Mouse (Mus musculus) thymus, adult 2 months (tissue): ENCODE results near the gene Myo18a. TPM values are rescaled to one million over a fixed set of nuclear protein-coding genes. Genes with fewer than 3 reads are reported as not detected.

Source experiments
- DNase-seq: peaks from one replicate; pipeline ENCODE4 v3.0.0; 2021
- H3K27ac ChIP-seq: fragments of 200-500 bp; 2 replicates; pipeline ENCODE4 v1.5.1; 2012; ENCODE audit warnings: low read length, control low read depth; ENCODE audit not compliant: control insufficient read depth, insufficient read depth
- H3K27me3 ChIP-seq: fragments of 200-500 bp; 2 replicates; pipeline ENCODE4 v1.6.1; 2012; ENCODE audit warnings: mild to moderate bottlenecking, low read length, moderate library complexity, mixed read lengths; ENCODE audit not compliant: control insufficient read depth, insufficient read depth
- H3K36me3 ChIP-seq: fragments of 200-500 bp; 2 replicates; pipeline ENCODE4 v1.6.1; 2012; ENCODE audit warnings: mild to moderate bottlenecking, low read length, moderate library complexity; ENCODE audit not compliant: control insufficient read depth, insufficient read depth
- H3K4me1 ChIP-seq: fragments of 200-500 bp; replicated peaks from 2 replicates; pipeline ENCODE4 v1.6.1; 2012; ENCODE audit warnings: low read length; ENCODE audit not compliant: control insufficient read depth, insufficient read depth
- H3K4me3 ChIP-seq: fragments of 200-500 bp; 2 replicates; pipeline ENCODE4 v1.5.1; 2012; ENCODE audit warnings: mild to moderate bottlenecking, low read length, control low read depth, moderate library complexity; ENCODE audit not compliant: control insufficient read depth, insufficient read depth
- CTCF ChIP-seq: fragments of 200-500 bp; IDR thresholded peaks from 2 replicates; pipeline ENCODE4 v1.5.1; 2012; ENCODE audit warnings: mild to moderate bottlenecking, control low read depth, low read length, moderate library complexity, borderline replicate concordance; ENCODE audit not compliant: control insufficient read depth, poor library complexity, insufficient read depth; ENCODE audit errors: extremely low read depth
- POLR2A ChIP-seq: fragments of 200-500 bp; IDR thresholded peaks from 2 replicates; pipeline ENCODE4 v1.6.1; 2012; ENCODE audit warnings: mild to moderate bottlenecking, low read length, control low read depth, moderate library complexity; ENCODE audit not compliant: control insufficient read depth, poor library complexity, insufficient read depth; ENCODE audit errors: extremely low read depth
- WGBS: fragments of 180-500 bp; shearing (Covaris S2); methylation state at CpG from one replicate; pipeline ENCODE4 v1.1.7; 2018; 5-methylcytosine and 5-hydroxymethylcytosine counted together
- polyA plus RNA-seq: library from polyadenylated mRNA; depleted of rRNA; stranded (reverse); fragments of >200 nt; gene quantifications from 2 replicates; pipeline ENCODE4 v1.2.3, GENCODE M21; 2012

Myo18a gene
- polyA plus RNA-seq, 1 experiment: 105 TPM

DNA sequence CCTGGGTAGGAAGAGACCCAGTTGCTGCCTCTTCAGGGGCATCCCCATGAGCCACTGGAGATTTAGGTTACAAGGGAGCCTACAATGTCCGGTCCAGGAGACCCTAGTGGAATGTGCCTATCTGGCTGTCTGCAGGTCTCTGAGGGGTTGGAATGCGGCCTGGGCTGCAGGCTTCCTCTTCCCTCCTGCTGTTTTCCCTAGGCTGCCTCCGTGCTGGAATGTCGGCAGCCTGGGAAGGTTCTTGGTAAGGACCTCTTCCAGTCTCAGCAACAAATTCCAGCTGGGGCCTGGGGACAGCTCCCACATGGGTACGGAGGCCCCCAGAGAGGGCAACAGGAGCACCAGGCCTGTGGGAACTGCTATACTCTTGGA, 22.3 kb downstream of the Myo18a start:
- Histone ChIP-seq H3K36me3 (no peaks in the 10 kb centered on the region), H3K27ac (no peak overlapping the region; the same call in 1 of the 2 replicates), H3K27me3 (no peaks in the 10 kb centered on the region), H3K4me3 (no peak overlapping the region), H3K4me1 (peaks cover 53% of the 10 kb centered on the region)
- TF ChIP-seq POLR2A (no peak), CTCF (no peak)
- no peak for DNase-seq
- 87% methylated on average over 5 of the region's 5 CpGs for WGBS

DNA sequence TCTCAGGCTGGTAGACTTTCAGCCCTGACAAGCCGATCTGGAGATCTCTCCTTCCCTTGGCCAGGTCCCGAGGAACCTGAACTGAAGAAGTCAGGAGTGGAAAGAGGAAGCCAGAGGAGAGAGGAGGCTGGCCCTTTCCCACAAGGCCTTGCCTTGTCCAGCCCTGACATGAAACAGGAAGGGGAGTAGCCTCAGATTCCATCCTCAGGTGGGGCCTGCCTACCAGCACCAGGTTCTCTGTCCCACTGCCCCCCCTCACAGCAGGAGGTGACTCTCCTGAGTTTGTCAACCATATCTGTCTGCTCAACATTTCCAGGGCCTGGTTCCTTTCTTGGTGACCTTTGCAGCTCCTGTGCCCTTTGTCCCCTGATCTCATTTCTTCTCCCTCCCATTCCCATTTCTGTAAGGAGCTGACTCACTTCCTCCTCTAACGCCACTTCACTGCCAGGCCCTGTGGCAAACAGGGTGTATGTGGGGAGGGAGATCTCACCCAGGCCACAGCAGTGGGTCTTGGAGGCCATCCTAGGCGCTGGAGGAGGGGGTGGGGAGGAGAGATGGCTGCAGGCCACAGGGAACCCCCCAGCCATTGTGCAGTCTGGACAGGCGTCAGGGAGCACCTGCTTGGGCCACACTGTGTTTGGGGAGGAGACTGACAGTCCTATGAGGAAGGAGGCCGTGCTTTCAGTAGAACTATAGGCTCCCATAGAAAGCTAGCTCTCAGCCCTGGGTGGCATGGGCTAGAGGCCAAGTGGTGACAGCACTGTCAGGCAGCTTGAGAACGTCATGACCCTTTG, 22.9 kb downstream of the Myo18a start:
- no peaks in the 10 kb centered on the region for H3K27me3 ChIP-seq
- H3K27ac ChIP-seq: no peak overlapping the region; the same call in 1 of the 2 replicates
- H3K36me3 ChIP-seq: no peaks in the 10 kb centered on the region
- no peak overlapping the region for H3K4me3 ChIP-seq
- WGBS: 48% methylated on average over 7 of the region's 7 CpGs
- TF ChIP-seq CTCF (no peak), POLR2A (no peak)
- peaks cover 59% of the 10 kb centered on the region for H3K4me1 ChIP-seq
- DNase-seq: no peak

DNA sequence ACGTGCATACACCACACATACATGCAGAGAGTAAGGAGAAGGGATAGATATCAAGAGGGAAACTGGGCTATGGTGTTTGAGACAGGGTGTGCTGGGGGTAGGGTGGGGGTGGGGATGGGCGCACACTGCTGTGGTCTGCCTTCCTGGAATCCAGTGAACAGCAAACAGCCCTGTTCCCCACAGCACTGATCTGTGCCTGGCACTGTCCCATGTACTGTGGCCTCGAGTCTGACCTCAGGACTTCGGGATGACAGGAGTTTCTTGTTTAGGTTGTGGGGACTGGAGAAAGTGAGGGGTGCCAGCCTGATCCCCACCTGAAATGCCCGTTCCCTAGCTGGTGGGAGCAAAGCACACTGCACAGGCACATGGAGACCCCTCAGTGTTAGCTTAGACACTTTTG, 24.7 kb downstream of the Myo18a start, which contains the start of gene Gm10277:
TSS of gene Gm10277 (minus strand) at position 41 of the 400 bp plus-strand sequence.
- no peak within 1 kb of the TSS for H3K4me3 ChIP-seq
- DNase-seq: no peak
- H3K27ac ChIP-seq: no peak within 1 kb of the TSS
- TF ChIP-seq POLR2A (no peak), CTCF (no peak)
- no peaks in the 10 kb centered on the region for H3K27me3 ChIP-seq
- 35% methylated on average over 5 of the region's 5 CpGs for WGBS
- H3K4me1 ChIP-seq: peaks cover 75% of the 10 kb centered on the region
- H3K36me3 ChIP-seq: no peaks in the 10 kb centered on the region

DNA sequence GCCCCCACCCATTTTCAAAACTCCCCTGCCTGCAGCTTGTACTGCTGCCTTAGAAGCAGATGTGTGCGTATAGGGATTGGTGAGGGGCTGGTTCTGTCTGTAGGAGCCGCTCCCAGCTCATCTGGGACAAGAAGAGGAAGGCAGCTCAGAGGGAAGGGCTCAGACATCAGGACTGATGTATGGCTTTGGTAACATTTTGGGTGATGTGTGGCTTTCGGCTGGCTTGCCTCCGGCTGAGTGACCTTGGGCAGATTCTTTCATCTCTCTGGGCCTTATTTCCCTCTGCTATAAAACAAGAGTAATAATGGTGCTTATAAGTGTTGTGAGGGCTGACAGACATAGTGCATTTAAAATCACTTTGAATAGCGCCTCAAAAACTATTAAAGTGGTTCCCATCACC, 26.5 kb downstream of the Myo18a start:
- TF ChIP-seq CTCF: no peak
- no peak for TF ChIP-seq POLR2A
- H3K4me3 ChIP-seq: no peak overlapping the region
- peaks cover 68% of the 10 kb centered on the region for H3K4me1 ChIP-seq
- no peaks in the 10 kb centered on the region for H3K36me3 ChIP-seq
- H3K27ac ChIP-seq: peak overlapping the region; percentile 8; the same call in 1 of the 2 replicates
- 93% methylated on average over 5 of the region's 5 CpGs for WGBS
- H3K27me3 ChIP-seq: no peaks in the 10 kb centered on the region
- no peak for DNase-seq

DNA sequence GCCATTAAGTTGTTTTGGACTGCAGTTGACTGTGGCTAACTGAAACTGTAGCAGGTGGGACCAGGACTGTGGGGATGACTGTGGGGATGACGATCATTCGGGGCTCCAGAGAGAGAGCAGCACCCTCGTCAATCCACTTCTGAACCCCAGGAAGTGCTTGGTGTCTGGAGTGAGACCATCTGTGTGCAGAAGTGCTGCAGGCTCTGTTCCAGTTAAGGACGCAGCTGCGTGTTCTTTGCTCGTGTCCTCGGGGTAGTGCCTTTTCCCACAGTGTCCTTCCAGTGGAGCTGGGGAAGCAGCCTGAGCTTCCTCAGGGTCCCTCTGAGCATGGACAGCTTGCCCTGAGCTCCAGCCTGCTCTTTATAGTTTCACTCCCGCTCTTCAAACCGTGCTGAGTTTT, 27.2 kb downstream of the Myo18a start:
- TF ChIP-seq POLR2A (no peak), CTCF (no peak)
- H3K4me3 ChIP-seq: peak overlapping the region; percentile 5; the same call in 1 of the 2 replicates
- H3K27ac ChIP-seq: peak overlapping the region; percentile 89
- H3K27me3 ChIP-seq: no peaks in the 10 kb centered on the region
- WGBS: 9% methylated on average over 9 of the region's 9 CpGs
- DNase-seq: peak; percentile 52
- peaks cover 62% of the 10 kb centered on the region for H3K4me1 ChIP-seq
- H3K36me3 ChIP-seq: no peaks in the 10 kb centered on the region

DNA sequence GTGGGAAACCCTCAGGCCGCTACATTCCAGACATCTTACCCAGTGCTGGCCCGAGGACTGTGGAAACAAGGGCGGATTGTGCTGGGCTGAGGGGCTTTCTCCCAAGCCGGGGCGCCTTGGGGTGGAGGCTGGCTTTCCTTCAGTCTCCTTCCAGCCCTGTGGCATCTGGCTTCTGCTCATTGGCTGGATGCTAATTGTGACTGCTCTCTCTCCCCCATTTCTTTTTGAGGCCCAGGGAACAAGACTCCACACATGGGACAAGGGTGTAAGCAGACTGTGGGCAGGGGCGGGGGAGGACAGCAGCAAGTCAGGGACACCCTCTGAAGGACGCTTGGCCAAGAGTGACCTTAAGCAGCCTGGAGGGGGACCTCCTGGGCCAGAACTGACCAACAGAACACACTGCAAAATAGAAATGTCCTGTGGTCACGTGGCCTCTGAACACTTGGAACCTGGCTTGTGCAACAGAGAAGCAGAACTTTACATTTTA, 28.2 kb downstream of the Myo18a start:
- DNase-seq: no peak
- Histone ChIP-seq H3K27me3 (no peaks in the 10 kb centered on the region), H3K4me1 (peaks cover 52% of the 10 kb centered on the region), H3K27ac (peak overlapping the region; percentile 89), H3K36me3 (no peaks in the 10 kb centered on the region), H3K4me3 (no peak overlapping the region)
- TF ChIP-seq CTCF (no peak), POLR2A (no peak)
- WGBS: 78% methylated on average over 8 of the region's 8 CpGs
